In genomic region chr11:61268626-61269349, GRCm38 (mm10) we compare ENCODE assay signal across 33 mouse cellular contexts. TPM values are rescaled to one million over a fixed set of nuclear protein-coding genes. Genes with fewer than 3 reads are reported as not detected.
DNase-seq lines count a peak whose midpoint lies in the region; ATAC-seq and TF ChIP-seq lines count a peak whose summit lies in the region.
"Had no signal": no experiment of that assay in that cellular context is flagged by ENCODE, and none has a peak within 500 bp of the region (broad histone marks: within the 10 kb centered on the region; RNA-seq: fewer than 3 reads in every experiment).

No protein-coding gene starts in this region.

- no peak overlapping the region for H3K4me3 ChIP-seq in liver, embryonic 14.5 days (ENCODE audit: insufficient read depth in 1 of 2, low read depth in 2 of 2, low read length in 2 of 2)
- no peak overlapping the region for H3K4me3 ChIP-seq in forebrain, embryonic 15.5 days
- H3K4me3 ChIP-seq in heart, embryonic 11.5 days (ENCODE audit: low read depth, low read length): no peak overlapping the region
- H3K4me3 ChIP-seq: embryonic facial prominence, embryonic 12.5 days; gastrocnemius, adult 2 months; hindbrain, embryonic 12.5 days; kidney, embryonic 15.5 days; limb, embryonic 12.5 days had no signal

- no peaks in the 10 kb centered on the region for H3K36me3 ChIP-seq in liver, embryonic 14.5 days (replicated peaks; ENCODE audit: control insufficient read depth, insufficient read depth, low read depth)
- peaks cover 3% of the 10 kb centered on the region; the same call in 1 of the 2 replicates for H3K36me3 ChIP-seq in forebrain, embryonic 15.5 days
- H3K36me3 ChIP-seq in heart, embryonic 11.5 days (ENCODE audit: control insufficient read depth, insufficient read depth, low read length): no peaks in the 10 kb centered on the region
- H3K36me3 ChIP-seq: embryonic facial prominence, embryonic 12.5 days; hindbrain, embryonic 12.5 days had no signal

- no peak for ATAC-seq in liver, embryonic 14.5 days (ENCODE audit: insufficient read depth)
- no peak for ATAC-seq in forebrain, embryonic 15.5 days (replicated peaks)
- no peak for ATAC-seq in heart, embryonic 11.5 days (replicated peaks; ENCODE audit: insufficient number of reproducible peaks, low FRiP score, low TSS enrichment)
- ATAC-seq in inflammation-experienced regulatory T-cells, adult 6 months: no peak
- ATAC-seq: activated CD4-positive, CD25-positive, alpha-beta regulatory T cell, adult 4 months; forebrain, embryonic 14.5 days; hindbrain, postnatal 0 days; midbrain, embryonic 16.5 days had no signal

- no peak overlapping the region; the same call in 1 of the 2 replicates for H3K4me2 ChIP-seq in liver, embryonic 14.5 days (ENCODE audit: low read depth)
- no peak overlapping the region for H3K4me2 ChIP-seq in forebrain, embryonic 15.5 days (replicated peaks)
- H3K4me2 ChIP-seq in heart, embryonic 11.5 days: no peak overlapping the region
- H3K4me2 ChIP-seq: embryonic facial prominence, embryonic 12.5 days; hindbrain, embryonic 12.5 days; kidney, embryonic 15.5 days; midbrain, embryonic 11.5 days had no signal

- H3K4me1 ChIP-seq in liver, embryonic 14.5 days (replicated peaks; ENCODE audit: control insufficient read depth in 2 of 2, insufficient read depth in 2 of 2, low read length in 1 of 2): peaks cover 4 to 15% of the 10 kb centered on the region in 2 experiments
- H3K4me1 ChIP-seq in forebrain, embryonic 15.5 days: peaks cover 12% of the 10 kb centered on the region
- peaks cover 6% of the 10 kb centered on the region; the same call in 1 of the 2 replicates for H3K4me1 ChIP-seq in heart, embryonic 11.5 days (ENCODE audit: control insufficient read depth, insufficient read depth, low read length)

- no peaks in the 10 kb centered on the region for H3K27me3 ChIP-seq in liver, embryonic 14.5 days (ENCODE audit: control insufficient read depth, insufficient read depth, low read length)
- H3K27me3 ChIP-seq in forebrain, embryonic 15.5 days: 0 out of 2 replicates have a peak, but pooled peaks cover 6% of the 10 kb centered on the region
- no peaks in the 10 kb centered on the region for H3K27me3 ChIP-seq in heart, embryonic 11.5 days (ENCODE audit: control insufficient read depth, insufficient read depth, low read length)
- H3K27me3 ChIP-seq: embryonic facial prominence, embryonic 12.5 days had no signal

- no peak overlapping the region for H3K9ac ChIP-seq in liver, embryonic 14.5 days (replicated peaks)
- H3K9ac ChIP-seq in forebrain, embryonic 15.5 days (replicated peaks): no peak overlapping the region
- no peak overlapping the region for H3K9ac ChIP-seq in heart, embryonic 11.5 days (ENCODE audit: low read depth, low read length)
- H3K9ac ChIP-seq: embryonic facial prominence, embryonic 12.5 days; hindbrain, embryonic 12.5 days; kidney, embryonic 15.5 days; limb, embryonic 12.5 days had no signal

- DNase-seq in gonadal fat pad, adult 2 months (ENCODE audit: low read depth): peak; percentile 96
- peak; percentile 12 for DNase-seq in liver
- peak in 2 of 3 experiments; percentile 16 to 17 for DNase-seq in liver, embryonic 14.5 days (ENCODE audit: low read depth in 3 of 3, low spot score in 3 of 3)
- DNase-seq in retina, postnatal 1 day: peak; percentile 49
- no peak for DNase-seq in gastrocnemius, postnatal 4 days (ENCODE audit: low spot score in 2 of 2)
- DNase-seq: adrenal gland, adult 8-10 months; B cell, adult 2 months; cerebellum, adult 11 months; cerebellum, adult 9-10 months; cerebellum, postnatal 36 days; embryo, embryonic 11 days; gastrocnemius, adult 2 months; gastrocnemius, postnatal 36 days; heart, postnatal 36 days; kidney, adult 18-20 months; kidney, postnatal 25 days; lung, adult 2 months; lung, postnatal 14 days; right cerebral cortex, postnatal 14 days; spleen, adult 18-20 months; thymus, adult 2 months had no signal

- no peak for TF ChIP-seq EP300 in liver, embryonic 14.5 days (IDR thresholded peaks at IDR 0.05; ENCODE audit: low read depth)

- 56% methylated on average over 6 of the region's 6 CpGs for WGBS in liver, embryonic 14.5 days (ENCODE audit: insufficient replicate concordance)
- WGBS in forebrain, embryonic 15.5 days: 93% methylated on average over 6 of the region's 6 CpGs
- 80% methylated on average over 6 of the region's 6 CpGs for WGBS in heart, embryonic 11.5 days (ENCODE audit: insufficient replicate concordance)

- no peaks in the 10 kb centered on the region for H3K9me3 ChIP-seq in liver, embryonic 14.5 days (ENCODE audit: control insufficient read depth, low read length)
- H3K9me3 ChIP-seq in forebrain, embryonic 15.5 days: no peaks in the 10 kb centered on the region
- H3K9me3 ChIP-seq in heart, embryonic 11.5 days (replicated peaks; ENCODE audit: control insufficient read depth, low read length): no peaks in the 10 kb centered on the region
- H3K9me3 ChIP-seq: embryonic facial prominence, embryonic 12.5 days; hindbrain, embryonic 12.5 days; kidney, embryonic 15.5 days; limb, embryonic 12.5 days had no signal

- no peak for TF ChIP-seq CTCF in liver, embryonic 14.5 days (IDR thresholded peaks at IDR 0.05; ENCODE audit: low read depth)

- H3K27ac ChIP-seq in liver, embryonic 14.5 days: no peak overlapping the region
- H3K27ac ChIP-seq in forebrain, embryonic 15.5 days (replicated peaks): no peak overlapping the region
- H3K27ac ChIP-seq in heart, embryonic 11.5 days (ENCODE audit: low read depth, low read length): no peak overlapping the region
- H3K27ac ChIP-seq: embryonic facial prominence, embryonic 12.5 days; hindbrain, embryonic 12.5 days; hindbrain, postnatal 0 days; kidney, embryonic 15.5 days; limb, embryonic 12.5 days had no signal

RNA-seq across cellular contexts. Expression of gene Aldh3a2, which starts 1.5 kb away (rescaled TPM):
- 98.8 and 111 TPM in 2 replicates for polyA plus RNA-seq in gonadal fat pad, adult 2 months (2012; rRNA removed)
- 19.0 and 22.9 TPM in 2 replicates for polyA plus RNA-seq in liver, embryonic 14.5 days (2012; rRNA removed)
- 28.0 and 30.2 TPM in 2 replicates for polyA plus RNA-seq in liver, embryonic 14.5 days (2014; fragmentation: Nextera tagmentation; extraction: Ambion mirVana)
- 27.5 and 28.0 TPM in 2 replicates for polyA plus RNA-seq in forebrain, embryonic 15.5 days (2015; fragmentation: Nextera tagmentation; extraction: Ambion mirVana)
- total RNA-seq in gastrocnemius, postnatal 4 days (2021): 10 to 100 TPM; 33.8 to 36.4 TPM
- polyA plus RNA-seq in heart, embryonic 11.5 days (2014; fragmentation: Nextera tagmentation; extraction: Ambion mirVana): 26.1 and 33.5 TPM in 2 replicates
- 10 to 100 TPM; 36.1 to 44.6 (median 42.1) TPM for polyA plus RNA-seq in inflammation-experienced regulatory T-cells, adult 6 months (2017; shearing (Covaris generic))

Comparison
In these comparisons a context has a peak if more than half of its experiments do, and no peak if none do; other contexts are left out.
1. DNase-seq: peak in gonadal fat pad, adult 2 months (single experiment), liver (single experiment), liver, embryonic 14.5 days (2 of 3) and retina, postnatal 1 day (single experiment); none in gastrocnemius, postnatal 4 days (0 of 2).